Mouse (Mus musculus) CH12.LX (cell line): ENCODE data around the gene Tmprss11b. TPM values are rescaled to one million over a fixed set of nuclear protein-coding genes. Genes with fewer than 3 reads are reported as not detected.

Experiments
- DNase-seq: peaks from one replicate; pipeline ENCODE4 v3.0.0-alpha.2; 2013; ENCODE audit errors: extremely low read depth
- H3K27ac ChIP-seq: 2 replicates; pipeline ENCODE4 v1.5.1; 2012; ENCODE audit warnings: low read depth, mild to moderate bottlenecking, control low read depth, moderate library complexity; ENCODE audit not compliant: insufficient read depth
- H3K27me3 ChIP-seq: replicated peaks from 2 replicates; pipeline ENCODE3; 2012; ENCODE audit warnings: inconsistent platforms
- H3K36me3 ChIP-seq, 2 experiments: replicated peaks in 1 of 2; 2 replicates each; pipeline versions ENCODE3 to v1.6.1; 2012; ENCODE audit warnings: inconsistent platforms in 1 of 2, low read length in 1 of 2, mild to moderate bottlenecking in 1 of 2, mixed read lengths in 1 of 2, moderate library complexity in 1 of 2; ENCODE audit not compliant: control insufficient read depth in 1 of 2, insufficient read depth in 1 of 2
- H3K4me1 ChIP-seq, 2 experiments: 2 replicates each; pipeline ENCODE4 v1.6.1; 2012; ENCODE audit warnings: inconsistent platforms in 1 of 2, moderate library complexity in 1 of 2; ENCODE audit not compliant: insufficient read depth in 2 of 2, control insufficient read depth in 1 of 2
- H3K4me2 ChIP-seq: 2 replicates; pipeline ENCODE4 v1.6.1; 2012; ENCODE audit warnings: low read depth, mild to moderate bottlenecking, control low read depth; ENCODE audit not compliant: poor library complexity, insufficient read depth, severe bottlenecking
- H3K4me3 ChIP-seq, 3 experiments: fragments of 150-350 bp in 1 of 3; sonication (generic) in 1 of 3; replicated peaks in 1 of 3; 2 replicates each; pipeline versions ENCODE3 to v1.5.1; 2011 to 2012; ENCODE audit warnings: low read depth in 2 of 3, low read length in 2 of 3, mild to moderate bottlenecking in 2 of 3, moderate library complexity in 2 of 3, control low read depth in 1 of 3, improper control_type of control experiment in 1 of 3, inconsistent platforms in 1 of 3, mixed read lengths in 1 of 3; ENCODE audit not compliant: poor library complexity in 1 of 3
- H3K79me2 ChIP-seq: replicated peaks from 2 replicates; pipeline ENCODE4 v1.6.1; 2012; ENCODE audit warnings: mild to moderate bottlenecking, moderate library complexity; ENCODE audit not compliant: control insufficient read depth, poor library complexity, insufficient read depth, severe bottlenecking; ENCODE audit errors: extremely low read depth
- H3K9ac ChIP-seq: 2 replicates; pipeline ENCODE4 v1.6.1; 2012; ENCODE audit warnings: low read depth, mild to moderate bottlenecking, control low read depth, moderate library complexity; ENCODE audit not compliant: insufficient read depth
- H3K9me3 ChIP-seq: replicated peaks from 2 replicates; pipeline ENCODE3; 2012; ENCODE audit warnings: low read length, inconsistent platforms, mixed read lengths
- BHLHE40 ChIP-seq: IDR thresholded peaks from 2 replicates; pipeline ENCODE4 v1.6.1; 2011; ENCODE audit warnings: mild to moderate bottlenecking, low read depth, low read length, improper control_type of control experiment
- CHD1 ChIP-seq: IDR thresholded peaks from 2 replicates; pipeline ENCODE4 v1.6.1; 2012; ENCODE audit warnings: low read depth, low read length, improper control_type of control experiment, inconsistent platforms
- CHD2 ChIP-seq: IDR thresholded peaks from 2 replicates; pipeline ENCODE4 v1.6.1; 2011; ENCODE audit warnings: low read length, improper control_type of control experiment
- CTCF ChIP-seq, 2 experiments: IDR thresholded peaks in 1 of 2; conservative IDR thresholded peaks in 1 of 2; 2 replicates each; pipeline ENCODE4 v1.5.1; 2011 to 2012; ENCODE audit warnings: low read depth in 2 of 2, low read length in 2 of 2, improper control_type of control experiment in 1 of 2, inconsistent platforms in 1 of 2, mild to moderate bottlenecking in 1 of 2, moderate library complexity in 1 of 2
- E2F4 ChIP-seq: IDR thresholded peaks from 2 replicates; pipeline ENCODE4 v1.6.1; 2011; ENCODE audit warnings: low read depth, low read length, improper control_type of control experiment; ENCODE audit not compliant: insufficient replicate concordance
- ELF1 ChIP-seq: IDR thresholded peaks from 2 replicates; pipeline ENCODE4 v1.6.1; 2014; ENCODE audit warnings: low read depth, mild to moderate bottlenecking, inconsistent platforms, low read length, improper control_type of control experiment
- EP300 ChIP-seq: IDR thresholded peaks from 2 replicates; pipeline ENCODE4 v1.6.1; 2011; ENCODE audit warnings: low read length, improper control_type of control experiment
- ETS1 ChIP-seq: conservative IDR thresholded peaks from 2 replicates; pipeline ENCODE4 v1.6.1; 2012; ENCODE audit warnings: low read depth, mild to moderate bottlenecking, inconsistent platforms, low read length, improper control_type of control experiment, moderate library complexity
- GABPA ChIP-seq: IDR thresholded peaks from 2 replicates; pipeline ENCODE4 v1.6.1; 2012; ENCODE audit warnings: low read depth, low read length, improper control_type of control experiment, inconsistent platforms; ENCODE audit not compliant: insufficient replicate concordance
- HCFC1 ChIP-seq: IDR thresholded peaks from 2 replicates; pipeline ENCODE4 v1.6.1; 2012; ENCODE audit warnings: low read depth, mild to moderate bottlenecking, inconsistent platforms, low read length, improper control_type of control experiment
- IRF4 ChIP-seq: IDR thresholded peaks from 2 replicates; pipeline ENCODE4 v1.6.1; 2014; ENCODE audit warnings: low read depth, mild to moderate bottlenecking, inconsistent platforms, low read length, improper control_type of control experiment
- JUN ChIP-seq: IDR thresholded peaks from 2 replicates; pipeline ENCODE4 v1.6.1; 2011; ENCODE audit warnings: low read depth, mild to moderate bottlenecking, low read length, improper control_type of control experiment, moderate library complexity; ENCODE audit not compliant: insufficient read depth
- JUND ChIP-seq: conservative IDR thresholded peaks from 2 replicates; pipeline ENCODE4 v1.6.1; 2011; ENCODE audit warnings: low read depth, low read length, improper control_type of control experiment
- MAFK ChIP-seq: IDR thresholded peaks from 2 replicates; pipeline ENCODE4 v1.6.1; 2011; ENCODE audit warnings: low read length, improper control_type of control experiment; ENCODE audit not compliant: insufficient replicate concordance
- MAZ ChIP-seq: IDR thresholded peaks from 2 replicates; pipeline ENCODE4 v1.6.1; 2012; ENCODE audit warnings: low read depth, mild to moderate bottlenecking, inconsistent platforms, low read length, improper control_type of control experiment, moderate library complexity
- MEF2A ChIP-seq: IDR thresholded peaks from 2 replicates; pipeline ENCODE4 v1.6.1; 2014; ENCODE audit warnings: low read depth, mild to moderate bottlenecking, inconsistent platforms, low read length, improper control_type of control experiment, borderline replicate concordance
- MXI1 ChIP-seq: IDR thresholded peaks from 2 replicates; pipeline ENCODE4 v1.6.1; 2011; ENCODE audit warnings: mild to moderate bottlenecking, low read depth, low read length, improper control_type of control experiment
- MYC ChIP-seq: IDR thresholded peaks from 2 replicates; pipeline ENCODE4 v1.6.1; 2011; ENCODE audit warnings: low read depth, mild to moderate bottlenecking, improper control_type of control experiment, low read length
- NRF1 ChIP-seq: IDR thresholded peaks from 2 replicates; pipeline ENCODE4 v1.6.1; 2014; ENCODE audit warnings: low read depth, mild to moderate bottlenecking, inconsistent platforms, low read length, improper control_type of control experiment, moderate library complexity
- PAX5 ChIP-seq: IDR thresholded peaks from 2 replicates; pipeline ENCODE4 v1.6.1; 2012; ENCODE audit warnings: low read length, inconsistent platforms, mixed read lengths
- POLR2A ChIP-seq: IDR thresholded peaks from 2 replicates; pipeline ENCODE4 v1.6.1; 2011; ENCODE audit warnings: low read depth, mild to moderate bottlenecking, improper control_type of control experiment, low read length
- POLR2AphosphoS2 ChIP-seq: IDR thresholded peaks from 2 replicates; pipeline ENCODE4 v1.6.1; 2011; ENCODE audit warnings: low read depth, low read length, improper control_type of control experiment
- RAD21 ChIP-seq: IDR thresholded peaks from 2 replicates; pipeline ENCODE4 v1.6.1; 2011; ENCODE audit warnings: low read depth, mild to moderate bottlenecking, low read length, improper control_type of control experiment, moderate library complexity
- RCOR1 ChIP-seq: conservative IDR thresholded peaks from 2 replicates; pipeline ENCODE4 v1.6.1; 2012; ENCODE audit warnings: low read depth, mild to moderate bottlenecking, inconsistent platforms, low read length, improper control_type of control experiment
- SIN3A ChIP-seq: IDR thresholded peaks from 2 replicates; pipeline ENCODE4 v1.6.1; 2012; ENCODE audit warnings: low read length, improper control_type of control experiment, inconsistent platforms
- UBTF ChIP-seq: IDR thresholded peaks from 2 replicates; pipeline ENCODE4 v1.6.1; 2012; ENCODE audit warnings: low read depth, mild to moderate bottlenecking, inconsistent platforms, low read length, improper control_type of control experiment, moderate library complexity
- USF2 ChIP-seq: conservative IDR thresholded peaks from 2 replicates; pipeline ENCODE4 v1.6.1; 2011; ENCODE audit warnings: low read depth, low read length, improper control_type of control experiment
- ZC3H11A ChIP-seq: IDR thresholded peaks from 2 replicates; pipeline ENCODE4 v1.6.1; 2012; ENCODE audit warnings: low read depth, mild to moderate bottlenecking, inconsistent platforms, low read length, improper control_type of control experiment
- ZMIZ1 ChIP-seq: IDR thresholded peaks from 2 replicates; pipeline ENCODE4 v1.6.1; 2012; ENCODE audit warnings: low read depth, mild to moderate bottlenecking, inconsistent platforms, low read length, improper control_type of control experiment
- dilution Hi-C: fragments of 300-500 bp; cut with MboI; formaldehyde crosslinking; loops from 2 replicates; pipeline ENCODE4 v1.14.3; 2020; ENCODE audit warnings: low sequenced_read_pairs; ENCODE audit not compliant: extremely low pct_unique_long_range_greater_than_20kb, extremely low pct_ligation_motif_present
- in situ Hi-C: fragments of 300-500 bp; cut with MboI; formaldehyde crosslinking; loops from 3 replicates; pipeline ENCODE4 v1.14.3; 2019; ENCODE audit warnings: low sequenced_read_pairs, low pct_ligation_motif_present, low pct_unique_long_range_greater_than_20kb, mixed read lengths
- polyA plus RNA-seq: library from polyadenylated mRNA; unstranded; fragments of >175 nt; gene quantifications from 2 replicates; pipeline ENCODE4 v1.2.1, GENCODE M21; 2012; ENCODE audit warnings: low read depth; ENCODE audit not compliant: insufficient read length
- total RNA-seq, 2 experiments: library from RNA; depleted of rRNA; stranded (reverse); fragments of 300-350 nt in 1 of 2; fragments of >200 nt in 1 of 2; gene quantifications; 2 replicates each; pipeline ENCODE4 v1.2.3; 2012 to 2014

The Tmprss11b gene
- total RNA-seq (2012; rRNA removed) (not detected in 2 replicates), total RNA-seq (2014; rRNA removed) (not detected in 2 replicates), polyA plus RNA-seq (not detected in 2 replicates)

- TF ChIP-seq ETS1, result no peak
- TF ChIP-seq NRF1, result no peak
- no peak for TF ChIP-seq MXI1
- no peak for TF ChIP-seq CTCF (conservative IDR thresholded peaks at IDR 0.05 in 1 of 2, IDR thresholded peaks at IDR 0.05 in 1 of 2; ENCODE audit: low read depth in 2 of 2, low read length in 2 of 2)
- TF ChIP-seq MYC, result no peak
- TF ChIP-seq MEF2A, result no peak
- no peak for TF ChIP-seq POLR2A
- TF ChIP-seq UBTF, result no peak
- TF ChIP-seq RCOR1, result no peak
- TF ChIP-seq USF2, result no peak
- no peak for TF ChIP-seq JUN
- no peak for TF ChIP-seq JUND
- TF ChIP-seq GABPA, result no peak
- TF ChIP-seq ZMIZ1, result no peak
- no peak for TF ChIP-seq MAZ
- TF ChIP-seq HCFC1, result no peak
- no peak for TF ChIP-seq PAX5
- no peak for TF ChIP-seq E2F4
- no peak for TF ChIP-seq POLR2AphosphoS2
These were observed at the start of gene Tmprss11b for GRCm38 (mm10) chr5:86676262-86676661. TSS of gene Tmprss11b (minus strand) at chr5:86676362.

GRCm38 (mm10) chr5:86725021-86725420 is 48.9 kb upstream of the Tmprss11b start:
- in situ Hi-C loops, result no loop called here
- Histone ChIP-seq H3K9ac (no peak overlapping the region), H3K36me3 (no peaks in the 10 kb centered on the region)
- no peak for TF ChIP-seq MAFK
- TF ChIP-seq ELF1, result no peak
- TF ChIP-seq HCFC1, result no peak
- no peak for TF ChIP-seq GABPA
- TF ChIP-seq SIN3A, result no peak
- no peak for TF ChIP-seq POLR2A
- no peak for TF ChIP-seq ETS1
- no peak for TF ChIP-seq JUN
- no peak for TF ChIP-seq EP300
- TF ChIP-seq CHD1, result no peak
- TF ChIP-seq JUND, result no peak
- no peak for TF ChIP-seq IRF4
- no peak for TF ChIP-seq CHD2
- TF ChIP-seq RAD21, result no peak
- TF ChIP-seq ZC3H11A, result no peak
- no peak for TF ChIP-seq UBTF
- TF ChIP-seq POLR2AphosphoS2, result no peak
- TF ChIP-seq BHLHE40, result no peak
- no peak for TF ChIP-seq ZMIZ1
- TF ChIP-seq, all 38 proteins: peak for 0
- no peaks in the 10 kb centered on the region for H3K79me2 ChIP-seq
- H3K27me3 ChIP-seq, result no peaks in the 10 kb centered on the region
- no peaks in the 10 kb centered on the region for H3K9me3 ChIP-seq
- no peak overlapping the region for H3K4me3 ChIP-seq
- H3K4me2 ChIP-seq, result no peak overlapping the region
- no peaks in the 10 kb centered on the region; a peak in 1 of 4 replicates for H3K4me1 ChIP-seq
- H3K27ac ChIP-seq, result no peak overlapping the region
- no peak for DNase-seq
- dilution Hi-C loops, result no loop called here

More at GRCm38 (mm10) chr5:86676262-86676661, at the start of gene Tmprss11b:
- Histone ChIP-seq H3K27me3 (no peaks in the 10 kb centered on the region), H3K4me1 (no peaks in the 10 kb centered on the region), H3K4me2 (no peak within 1 kb of the TSS), H3K9me3 (no peaks in the 10 kb centered on the region), H3K36me3 (no peaks in the 10 kb centered on the region), H3K4me3 (no peak within 1 kb of the TSS), H3K9ac (no peak within 1 kb of the TSS), H3K27ac (no peak within 1 kb of the TSS), H3K79me2 (no peaks in the 10 kb centered on the region)
- dilution Hi-C loops (no loop called here), in situ Hi-C loops (no loop called here)
- DNase-seq, result no peak
